Mouse (Mus musculus): ENCODE measurements around the gene Brd9.
"Not testable (repeated sequence)": the region's sequence is repeated elsewhere in the genome, so short reads cannot be mapped to it uniquely, and the experiment has no call there.

The Brd9 gene

GRCm38 (mm10) chr13:73991267-73991666, 53.7 kb downstream of the Brd9 start:
- no peak for DNase-seq

- DNase-seq: no peak
These were observed 58.8 kb downstream of the Brd9 start for GRCm38 (mm10) chr13:73996456-73996855.

- DNase-seq: no peak
These were observed 62.9 kb downstream of the Brd9 start for GRCm38 (mm10) chr13:74000519-74000918.

GRCm38 (mm10) chr13:74000961-74001360, 63.4 kb downstream of the Brd9 start:
- DNase-seq: no peak

GRCm38 (mm10) chr13:74001492-74001891, 63.9 kb downstream of the Brd9 start:
- DNase-seq: no peak

- DNase-seq: not testable (repeated sequence)
These were observed 69.3 kb downstream of the Brd9 start for GRCm38 (mm10) chr13:74006881-74007280.

GRCm38 (mm10) chr13:74008216-74008615, 70.6 kb downstream of the Brd9 start:
- not testable (repeated sequence) for DNase-seq

- peak; percentile 97 for DNase-seq
These were observed 71.5 kb downstream of the Brd9 start, which contains the start of gene Tppp for GRCm38 (mm10) chr13:74008948-74009718. Gene Tppp, plus strand, starts transcription at chr13:74009407.

- DNase-seq: peak; percentile 85
These were observed 72.4 kb downstream of the Brd9 start for GRCm38 (mm10) chr13:74009791-74010614.
